10 mouse cellular contexts compared by ENCODE assay signal in the genomic region with DNA sequence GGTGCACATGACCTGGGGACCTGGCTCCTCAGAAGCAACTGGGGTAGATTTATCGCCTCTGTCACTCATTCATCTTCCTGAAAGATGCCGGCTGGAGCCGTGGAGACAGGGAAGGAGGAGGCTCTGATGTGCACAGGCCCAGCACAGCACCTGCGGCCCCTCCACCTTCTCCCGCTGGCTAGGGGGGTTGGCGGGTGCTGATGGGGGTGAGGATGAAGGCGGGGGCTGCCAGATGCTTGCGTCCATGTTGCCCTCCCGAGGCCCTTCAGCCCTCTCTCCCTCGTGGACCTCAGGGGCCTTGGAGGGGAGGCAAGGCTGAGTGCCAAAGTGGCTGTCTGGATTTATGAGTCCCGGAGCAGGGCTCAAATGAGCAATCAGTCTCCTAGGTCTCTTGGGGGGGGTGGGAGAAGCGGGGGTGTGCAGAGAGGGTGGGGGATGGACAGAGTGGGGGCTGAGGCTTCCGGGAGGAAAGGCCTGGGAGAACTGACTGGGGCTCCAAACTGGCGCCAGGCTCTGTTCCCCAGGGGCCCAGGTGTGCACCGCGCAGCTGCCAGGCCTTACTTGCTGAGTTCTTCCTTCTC.
DNase-seq lines count a peak whose midpoint lies in the region; ATAC-seq lines count a peak whose summit lies in the region.
"Had no signal": no experiment of that assay in that cellular context is flagged by ENCODE, and none has a peak within 500 bp of the region (broad histone marks: within the 10 kb centered on the region; RNA-seq: fewer than 3 reads in every experiment).

No protein-coding gene starts in this region.

- H3K36me3 ChIP-seq in forebrain, embryonic 13.5 days (ENCODE audit: poor library complexity, severe bottlenecking): peaks cover 71% of the 10 kb centered on the region
- H3K36me3 ChIP-seq in forebrain, embryonic 11.5 days (ENCODE audit: control insufficient read depth, insufficient read depth, low read length): no peaks in the 10 kb centered on the region; the same call in 1 of the 2 replicates
- peaks cover 85% of the 10 kb centered on the region for H3K36me3 ChIP-seq in hindbrain, embryonic 10.5 days

- ATAC-seq in forebrain, embryonic 13.5 days: no peak
- ATAC-seq in forebrain, embryonic 11.5 days (replicated peaks; ENCODE audit: low FRiP score): no peak

- peaks cover 30% of the 10 kb centered on the region for H3K4me1 ChIP-seq in forebrain, embryonic 13.5 days
- no peaks in the 10 kb centered on the region for H3K4me1 ChIP-seq in forebrain, embryonic 11.5 days (replicated peaks; ENCODE audit: control insufficient read depth, insufficient read depth, low read length)
- peaks cover 37% of the 10 kb centered on the region for H3K4me1 ChIP-seq in hindbrain, embryonic 10.5 days (replicated peaks)

- H3K9me3 ChIP-seq in forebrain, embryonic 13.5 days (replicated peaks): no peaks in the 10 kb centered on the region
- no peaks in the 10 kb centered on the region for H3K9me3 ChIP-seq in forebrain, embryonic 11.5 days (ENCODE audit: control insufficient read depth, low read length)
- H3K9me3 ChIP-seq in hindbrain, embryonic 10.5 days: no peaks in the 10 kb centered on the region

- no peaks in the 10 kb centered on the region for H3K27me3 ChIP-seq in forebrain, embryonic 13.5 days
- no peaks in the 10 kb centered on the region for H3K27me3 ChIP-seq in forebrain, embryonic 11.5 days (ENCODE audit: control insufficient read depth, insufficient read depth, low read length)
- no peaks in the 10 kb centered on the region for H3K27me3 ChIP-seq in hindbrain, embryonic 10.5 days (ENCODE audit: insufficient read depth, poor library complexity, severe bottlenecking)

- H3K27ac ChIP-seq in forebrain, embryonic 13.5 days: peak overlapping the region; percentile 78
- H3K27ac ChIP-seq in forebrain, embryonic 11.5 days (ENCODE audit: low read depth, low read length): no peak overlapping the region
- peak overlapping the region; percentile 41 for H3K27ac ChIP-seq in hindbrain, embryonic 10.5 days

- no peak overlapping the region for H3K4me2 ChIP-seq in forebrain, embryonic 13.5 days
- no peak overlapping the region for H3K4me2 ChIP-seq in forebrain, embryonic 11.5 days (ENCODE audit: low read depth, low read length, severe bottlenecking)

- no peak overlapping the region for H3K9ac ChIP-seq in forebrain, embryonic 13.5 days
- no peak overlapping the region for H3K9ac ChIP-seq in forebrain, embryonic 11.5 days (ENCODE audit: low read length)

- 69% methylated on average over 11 of the region's 16 CpGs for WGBS in forebrain, embryonic 13.5 days
- 85% methylated on average over 16 of the region's 16 CpGs for WGBS in forebrain, embryonic 11.5 days
- WGBS in hindbrain, embryonic 10.5 days: 78% methylated on average over 16 of the region's 16 CpGs

- DNase-seq in forebrain, embryonic 11.5 days (ENCODE audit: low spot score): no peak
- DNase-seq in adrenal gland, adult 2 months: peak; percentile 72
- DNase-seq in hindbrain, embryonic 10.5 days (ENCODE audit: low spot score): no peak
- peak; percentile 81 for DNase-seq in mesoderm, embryonic 11.5 days (ENCODE audit: low read depth, low spot score)
- no peak for DNase-seq in cerebellum, adult 11-12 months
- no peak for DNase-seq in thymus, postnatal 14 days
- DNase-seq in lung, postnatal 25 days (ENCODE audit: low spot score): no peak
- DNase-seq: lung, adult 18-20 months; right cerebral cortex, postnatal 14 days had no signal

- H3K4me3 ChIP-seq in forebrain, embryonic 13.5 days: no peak overlapping the region
- H3K4me3 ChIP-seq in forebrain, embryonic 11.5 days (ENCODE audit: low read depth, low read length): no peak overlapping the region
- no peak overlapping the region for H3K4me3 ChIP-seq in hindbrain, embryonic 10.5 days

Comparison
In these comparisons a context has a peak if more than half of its experiments do, and no peak if none do; other contexts are left out.
1. DNase-seq: peak in adrenal gland, adult 2 months (single experiment) and mesoderm, embryonic 11.5 days (single experiment); none in forebrain, embryonic 11.5 days (single experiment), hindbrain, embryonic 10.5 days (single experiment), cerebellum, adult 11-12 months (single experiment), thymus, postnatal 14 days (single experiment) and lung, postnatal 25 days (single experiment).